Mouse (Mus musculus) CH12.LX (cell line): ENCODE results near the gene Lrrc37a. TPM values are rescaled to one million over a fixed set of nuclear protein-coding genes. Genes with fewer than 3 reads are reported as not detected.
A peak's percentile ranks its signal among the peaks of the same experiment; 100 is the strongest.

Source experiments
- DNase-seq: peaks from one replicate; pipeline ENCODE4 v3.0.0-alpha.2; 2013; ENCODE audit errors: extremely low read depth
- H3K27ac ChIP-seq: 2 replicates; pipeline ENCODE4 v1.5.1; 2012; ENCODE audit warnings: low read depth, mild to moderate bottlenecking, control low read depth, moderate library complexity; ENCODE audit not compliant: insufficient read depth
- H3K27me3 ChIP-seq: replicated peaks from 2 replicates; pipeline ENCODE3; 2012; ENCODE audit warnings: inconsistent platforms
- H3K36me3 ChIP-seq, 2 experiments: replicated peaks in 1 of 2; 2 replicates each; pipeline versions ENCODE3 to v1.6.1; 2012; ENCODE audit warnings: inconsistent platforms in 1 of 2, low read length in 1 of 2, mild to moderate bottlenecking in 1 of 2, mixed read lengths in 1 of 2, moderate library complexity in 1 of 2; ENCODE audit not compliant: control insufficient read depth in 1 of 2, insufficient read depth in 1 of 2
- H3K4me1 ChIP-seq, 2 experiments: 2 replicates each; pipeline ENCODE4 v1.6.1; 2012; ENCODE audit warnings: inconsistent platforms in 1 of 2, moderate library complexity in 1 of 2; ENCODE audit not compliant: insufficient read depth in 2 of 2, control insufficient read depth in 1 of 2
- H3K4me2 ChIP-seq: 2 replicates; pipeline ENCODE4 v1.6.1; 2012; ENCODE audit warnings: low read depth, mild to moderate bottlenecking, control low read depth; ENCODE audit not compliant: poor library complexity, insufficient read depth, severe bottlenecking
- H3K4me3 ChIP-seq, 3 experiments: fragments of 150-350 bp in 1 of 3; sonication (generic) in 1 of 3; replicated peaks in 1 of 3; 2 replicates each; pipeline versions ENCODE3 to v1.5.1; 2011 to 2012; ENCODE audit warnings: low read depth in 2 of 3, low read length in 2 of 3, mild to moderate bottlenecking in 2 of 3, moderate library complexity in 2 of 3, control low read depth in 1 of 3, improper control_type of control experiment in 1 of 3, inconsistent platforms in 1 of 3, mixed read lengths in 1 of 3; ENCODE audit not compliant: poor library complexity in 1 of 3
- H3K79me2 ChIP-seq: replicated peaks from 2 replicates; pipeline ENCODE4 v1.6.1; 2012; ENCODE audit warnings: mild to moderate bottlenecking, moderate library complexity; ENCODE audit not compliant: control insufficient read depth, poor library complexity, insufficient read depth, severe bottlenecking; ENCODE audit errors: extremely low read depth
- H3K9ac ChIP-seq: 2 replicates; pipeline ENCODE4 v1.6.1; 2012; ENCODE audit warnings: low read depth, mild to moderate bottlenecking, control low read depth, moderate library complexity; ENCODE audit not compliant: insufficient read depth
- H3K9me3 ChIP-seq: replicated peaks from 2 replicates; pipeline ENCODE3; 2012; ENCODE audit warnings: low read length, inconsistent platforms, mixed read lengths
- BHLHE40 ChIP-seq: IDR thresholded peaks from 2 replicates; pipeline ENCODE4 v1.6.1; 2011; ENCODE audit warnings: mild to moderate bottlenecking, low read depth, low read length, improper control_type of control experiment
- CHD1 ChIP-seq: IDR thresholded peaks from 2 replicates; pipeline ENCODE4 v1.6.1; 2012; ENCODE audit warnings: low read depth, low read length, improper control_type of control experiment, inconsistent platforms
- CHD2 ChIP-seq: IDR thresholded peaks from 2 replicates; pipeline ENCODE4 v1.6.1; 2011; ENCODE audit warnings: low read length, improper control_type of control experiment
- CTCF ChIP-seq, 2 experiments: IDR thresholded peaks in 1 of 2; conservative IDR thresholded peaks in 1 of 2; 2 replicates each; pipeline ENCODE4 v1.5.1; 2011 to 2012; ENCODE audit warnings: low read depth in 2 of 2, low read length in 2 of 2, improper control_type of control experiment in 1 of 2, inconsistent platforms in 1 of 2, mild to moderate bottlenecking in 1 of 2, moderate library complexity in 1 of 2
- E2F4 ChIP-seq: IDR thresholded peaks from 2 replicates; pipeline ENCODE4 v1.6.1; 2011; ENCODE audit warnings: low read depth, low read length, improper control_type of control experiment; ENCODE audit not compliant: insufficient replicate concordance
- ELF1 ChIP-seq: IDR thresholded peaks from 2 replicates; pipeline ENCODE4 v1.6.1; 2014; ENCODE audit warnings: low read depth, mild to moderate bottlenecking, inconsistent platforms, low read length, improper control_type of control experiment
- GABPA ChIP-seq: IDR thresholded peaks from 2 replicates; pipeline ENCODE4 v1.6.1; 2012; ENCODE audit warnings: low read depth, low read length, improper control_type of control experiment, inconsistent platforms; ENCODE audit not compliant: insufficient replicate concordance
- HCFC1 ChIP-seq: IDR thresholded peaks from 2 replicates; pipeline ENCODE4 v1.6.1; 2012; ENCODE audit warnings: low read depth, mild to moderate bottlenecking, inconsistent platforms, low read length, improper control_type of control experiment
- IRF4 ChIP-seq: IDR thresholded peaks from 2 replicates; pipeline ENCODE4 v1.6.1; 2014; ENCODE audit warnings: low read depth, mild to moderate bottlenecking, inconsistent platforms, low read length, improper control_type of control experiment
- JUN ChIP-seq: IDR thresholded peaks from 2 replicates; pipeline ENCODE4 v1.6.1; 2011; ENCODE audit warnings: low read depth, mild to moderate bottlenecking, low read length, improper control_type of control experiment, moderate library complexity; ENCODE audit not compliant: insufficient read depth
- KAT2A ChIP-seq: IDR thresholded peaks from 2 replicates; pipeline ENCODE4 v1.6.1; 2012; ENCODE audit warnings: low read length, improper control_type of control experiment, inconsistent platforms; ENCODE audit not compliant: insufficient replicate concordance
- MAFK ChIP-seq: IDR thresholded peaks from 2 replicates; pipeline ENCODE4 v1.6.1; 2011; ENCODE audit warnings: low read length, improper control_type of control experiment; ENCODE audit not compliant: insufficient replicate concordance
- MXI1 ChIP-seq: IDR thresholded peaks from 2 replicates; pipeline ENCODE4 v1.6.1; 2011; ENCODE audit warnings: mild to moderate bottlenecking, low read depth, low read length, improper control_type of control experiment
- MYC ChIP-seq: IDR thresholded peaks from 2 replicates; pipeline ENCODE4 v1.6.1; 2011; ENCODE audit warnings: low read depth, mild to moderate bottlenecking, improper control_type of control experiment, low read length
- NELFE ChIP-seq: IDR thresholded peaks from 2 replicates; pipeline ENCODE4 v1.6.1; 2011; ENCODE audit warnings: low read depth, low read length, improper control_type of control experiment
- NRF1 ChIP-seq: IDR thresholded peaks from 2 replicates; pipeline ENCODE4 v1.6.1; 2014; ENCODE audit warnings: low read depth, mild to moderate bottlenecking, inconsistent platforms, low read length, improper control_type of control experiment, moderate library complexity
- POLR2A ChIP-seq: IDR thresholded peaks from 2 replicates; pipeline ENCODE4 v1.6.1; 2011; ENCODE audit warnings: low read depth, mild to moderate bottlenecking, improper control_type of control experiment, low read length
- POLR2AphosphoS2 ChIP-seq: IDR thresholded peaks from 2 replicates; pipeline ENCODE4 v1.6.1; 2011; ENCODE audit warnings: low read depth, low read length, improper control_type of control experiment
- SIN3A ChIP-seq: IDR thresholded peaks from 2 replicates; pipeline ENCODE4 v1.6.1; 2012; ENCODE audit warnings: low read length, improper control_type of control experiment, inconsistent platforms
- SMC3 ChIP-seq: IDR thresholded peaks from 2 replicates; pipeline ENCODE4 v1.6.1; 2011; ENCODE audit warnings: low read depth, low read length, improper control_type of control experiment
- TCF12 ChIP-seq: IDR thresholded peaks from 2 replicates; pipeline ENCODE4 v1.6.1; 2014; ENCODE audit warnings: low read depth, mild to moderate bottlenecking, inconsistent platforms, low read length, improper control_type of control experiment
- USF2 ChIP-seq: conservative IDR thresholded peaks from 2 replicates; pipeline ENCODE4 v1.6.1; 2011; ENCODE audit warnings: low read depth, low read length, improper control_type of control experiment
- ZC3H11A ChIP-seq: IDR thresholded peaks from 2 replicates; pipeline ENCODE4 v1.6.1; 2012; ENCODE audit warnings: low read depth, mild to moderate bottlenecking, inconsistent platforms, low read length, improper control_type of control experiment
- ZMIZ1 ChIP-seq: IDR thresholded peaks from 2 replicates; pipeline ENCODE4 v1.6.1; 2012; ENCODE audit warnings: low read depth, mild to moderate bottlenecking, inconsistent platforms, low read length, improper control_type of control experiment
- dilution Hi-C: fragments of 300-500 bp; cut with MboI; formaldehyde crosslinking; loops from 2 replicates; pipeline ENCODE4 v1.14.3; 2020; ENCODE audit warnings: low sequenced_read_pairs; ENCODE audit not compliant: extremely low pct_unique_long_range_greater_than_20kb, extremely low pct_ligation_motif_present
- in situ Hi-C: fragments of 300-500 bp; cut with MboI; formaldehyde crosslinking; loops from 3 replicates; pipeline ENCODE4 v1.14.3; 2019; ENCODE audit warnings: low sequenced_read_pairs, low pct_ligation_motif_present, low pct_unique_long_range_greater_than_20kb, mixed read lengths
- polyA plus RNA-seq: library from polyadenylated mRNA; unstranded; fragments of >175 nt; gene quantifications from 2 replicates; pipeline ENCODE4 v1.2.1, GENCODE M21; 2012; ENCODE audit warnings: low read depth; ENCODE audit not compliant: insufficient read length
- total RNA-seq, 2 experiments: library from RNA; depleted of rRNA; stranded (reverse); fragments of 300-350 nt in 1 of 2; fragments of >200 nt in 1 of 2; gene quantifications; 2 replicates each; pipeline ENCODE4 v1.2.3; 2012 to 2014

The Lrrc37a gene
- total and polyA plus RNA-seq, 3 experiments = not detected

GRCm38 (mm10) chr11:103412950-103413423, 91.4 kb downstream of the Lrrc37a start (continued):
- TF ChIP-seq USF2 (peak; percentile 86), ZC3H11A (no peak), MAFK (peak; percentile 76; the same call in 1 of the 2 replicates), JUN (peak; percentile 71), CHD1 (peak; percentile 82), BHLHE40 (peak; percentile 91), MXI1 (peak; percentile 91), SMC3 (no peak)

- H3K4me1 ChIP-seq = peaks cover 12 to 37% of the 10 kb centered on the region in 2 experiments
- peaks cover 7 to 34% of the 10 kb centered on the region in 2 experiments for H3K36me3 ChIP-seq
- H3K9ac ChIP-seq = peak within 1 kb of the TSS; percentile 67
- H3K27me3 ChIP-seq = no peaks in the 10 kb centered on the region
- peak; percentile 99 for DNase-seq
- TF ChIP-seq E2F4 (no peak), MYC (no peak), ELF1 (peak; percentile 91), KAT2A (0 out of 2 replicates have a peak, but pooled peaks have one; percentile 10), POLR2A (peak; percentile 85), GABPA (no peak), HCFC1 (peak; percentile 64), NELFE (peak; percentile 87), CHD2 (peak; percentile 29; the same call in 1 of the 2 replicates), POLR2AphosphoS2 (0 out of 2 replicates have a peak, but pooled peaks have one; percentile 53), CTCF (conservative IDR thresholded peaks at IDR 0.05 in 1 of 2, IDR thresholded peaks at IDR 0.05 in 1 of 2; ENCODE audit: low read depth in 2 of 2, low read length in 2 of 2) (peak in 1 of 2 experiments; percentile 9; a peak in 1 of 4 replicates), IRF4 (no peak), NRF1 (0 out of 2 replicates have a peak, but pooled peaks have one; percentile 11), TCF12 (peak; percentile 62), SIN3A (peak; percentile 16), ZMIZ1 (peak; percentile 85)
- peak within 1 kb of the TSS; percentile 83 to 98 (median 94) for H3K4me3 ChIP-seq
- dilution Hi-C loops (no loop called here), in situ Hi-C loops (no loop called here)
- H3K27ac ChIP-seq = peak within 1 kb of the TSS; percentile 89
- peaks cover 31% of the 10 kb centered on the region for H3K79me2 ChIP-seq
- H3K9me3 ChIP-seq = no peaks in the 10 kb centered on the region
- H3K4me2 ChIP-seq = peak within 1 kb of the TSS; percentile 92
Observed at GRCm38 (mm10) chr11:103411981-103412949, 92.1 kb downstream of the Lrrc37a start, which contains the start of gene Plekhm1. Plekhm1 (minus strand) TSS chr11:103412687.
